Mouse (Mus musculus) lung, embryonic 16.5 days (tissue): ENCODE data around the gene Hjurp. TPM values are rescaled to one million over a fixed set of nuclear protein-coding genes. Genes with fewer than 3 reads are reported as not detected.

ENCODE experiments used
- ATAC-seq: fragments of 200-750 bp; cut with Nextera tagmentation; 2 replicates; pipeline ENCODE4 v1.8.0; 2017; ENCODE audit warnings: low read depth, mild to moderate bottlenecking, moderate library complexity
- H3K27ac ChIP-seq: fragments of 300-500 bp; sonication (generic); 2 replicates; pipeline ENCODE4 v1.5.1; 2014; ENCODE audit warnings: mild to moderate bottlenecking, control low read depth, low read length
- H3K27me3 ChIP-seq: fragments of 300-500 bp; sonication (generic); 2 replicates; pipeline ENCODE4 v1.6.1; 2014; ENCODE audit warnings: low read depth, low read length, mixed read lengths; ENCODE audit not compliant: control insufficient read depth, insufficient read depth
- H3K36me3 ChIP-seq: fragments of 300-500 bp; sonication (generic); 2 replicates; pipeline ENCODE4 v1.6.1; 2014; ENCODE audit warnings: low read length; ENCODE audit not compliant: control insufficient read depth, insufficient read depth
- H3K4me1 ChIP-seq: fragments of 300-500 bp; sonication (generic); replicated peaks from 2 replicates; pipeline ENCODE4 v1.6.1; 2014; ENCODE audit warnings: low read length, mixed read lengths; ENCODE audit not compliant: control insufficient read depth, insufficient read depth
- H3K4me2 ChIP-seq: fragments of 300-500 bp; sonication (generic); 2 replicates; pipeline ENCODE4 v1.6.1; 2014; ENCODE audit warnings: low read depth, low read length, control low read depth
- H3K4me3 ChIP-seq: fragments of 300-500 bp; sonication (generic); 2 replicates; pipeline ENCODE4 v1.5.1; 2014; ENCODE audit warnings: mild to moderate bottlenecking, low read length, control low read depth
- H3K9ac ChIP-seq: fragments of 300-500 bp; sonication (generic); 2 replicates; pipeline ENCODE4 v1.6.1; 2014; ENCODE audit warnings: low read length, control low read depth
- H3K9me3 ChIP-seq: fragments of 300-500 bp; sonication (generic); 2 replicates; pipeline ENCODE4 v1.6.1; 2016; ENCODE audit warnings: low read length; ENCODE audit not compliant: control insufficient read depth
- WGBS: fragments of 180-500 bp; shearing (Covaris S2); extraction: QIAGEN DNeasy Blood & Tissue Kit; methylation state at CpG from one replicate; pipeline ENCODE4 v1.1.7; 2014; 5-methylcytosine and 5-hydroxymethylcytosine counted together
- polyA plus RNA-seq: library from polyadenylated mRNA; unstranded; fragments of >200 nt; fragmentation: Nextera tagmentation; extraction: Ambion mirVana; gene quantifications from 2 replicates; pipeline ENCODE4 v1.2.1, GENCODE M21; 2015

Hjurp gene
- polyA plus RNA-seq, 1 experiment from 2014 or later, result 184 TPM

- Histone ChIP-seq H3K36me3 (no peaks in the 10 kb centered on the region), H3K27ac (no peak overlapping the region), H3K4me1 (no peaks in the 10 kb centered on the region), H3K4me3 (no peak overlapping the region), H3K4me2 (no peak overlapping the region), H3K9ac (no peak overlapping the region), H3K9me3 (peaks cover 45% of the 10 kb centered on the region), H3K27me3 (no peaks in the 10 kb centered on the region)
- no peak for ATAC-seq
- 69% methylated on average over 6 of the region's 6 CpGs for WGBS
Measured at GRCm38 (mm10) chr1:88253540-88253939, 23.9 kb downstream of the Hjurp start.

GRCm38 (mm10) chr1:88253106-88253505, 24.3 kb downstream of the Hjurp start:
- Histone ChIP-seq H3K27me3 (no peaks in the 10 kb centered on the region), H3K36me3 (no peaks in the 10 kb centered on the region), H3K4me3 (no peak overlapping the region), H3K4me2 (no peak overlapping the region), H3K9ac (no peak overlapping the region), H3K4me1 (no peaks in the 10 kb centered on the region), H3K27ac (no peak overlapping the region), H3K9me3 (peaks cover 48% of the 10 kb centered on the region)
- 70% methylated on average over 8 of the region's 8 CpGs for WGBS
- no peak for ATAC-seq

- Histone ChIP-seq H3K9me3 (peaks cover 68% of the 10 kb centered on the region), H3K9ac (no peak overlapping the region), H3K4me3 (no peak overlapping the region), H3K4me2 (no peak overlapping the region), H3K4me1 (no peaks in the 10 kb centered on the region), H3K27ac (no peak overlapping the region), H3K36me3 (no peaks in the 10 kb centered on the region), H3K27me3 (no peaks in the 10 kb centered on the region)
- no peak for ATAC-seq
- WGBS, result 75% methylated on average over 5 of the region's 5 CpGs
Measured at GRCm38 (mm10) chr1:88250023-88250422, 27.4 kb downstream of the Hjurp start.

GRCm38 (mm10) chr1:88249596-88249995, 27.8 kb downstream of the Hjurp start:
- WGBS, result 71% methylated on average over 7 of the region's 7 CpGs
- H3K4me1 ChIP-seq, result no peaks in the 10 kb centered on the region
- H3K4me2 ChIP-seq, result no peak overlapping the region
- no peak for ATAC-seq
- no peak overlapping the region for H3K27ac ChIP-seq
- H3K9me3 ChIP-seq, result peaks cover 68% of the 10 kb centered on the region
- no peak overlapping the region for H3K4me3 ChIP-seq
- H3K36me3 ChIP-seq, result no peaks in the 10 kb centered on the region
- no peaks in the 10 kb centered on the region for H3K27me3 ChIP-seq
- no peak overlapping the region for H3K9ac ChIP-seq

GRCm38 (mm10) chr1:88248658-88249057, 28.8 kb downstream of the Hjurp start:
- H3K9me3 ChIP-seq, result peaks cover 71% of the 10 kb centered on the region
- WGBS, result 63% methylated on average over 4 of the region's 4 CpGs

GRCm38 (mm10) chr1:88247660-88248059, 29.8 kb downstream of the Hjurp start:
- Histone ChIP-seq H3K27ac (no peak overlapping the region), H3K4me1 (no peaks in the 10 kb centered on the region), H3K27me3 (no peaks in the 10 kb centered on the region), H3K9ac (no peak overlapping the region), H3K9me3 (peaks cover 77% of the 10 kb centered on the region), H3K4me2 (no peak overlapping the region), H3K4me3 (no peak overlapping the region), H3K36me3 (no peaks in the 10 kb centered on the region)
- 49% methylated on average over 2 of the region's 2 CpGs for WGBS
- no peak for ATAC-seq

More at GRCm38 (mm10) chr1:88248658-88249057, 28.8 kb downstream of the Hjurp start:
- H3K27ac ChIP-seq, result no peak overlapping the region
- H3K4me1 ChIP-seq, result no peaks in the 10 kb centered on the region
- no peak overlapping the region for H3K4me2 ChIP-seq
- no peaks in the 10 kb centered on the region for H3K27me3 ChIP-seq
- no peak overlapping the region for H3K4me3 ChIP-seq
- no peak overlapping the region for H3K9ac ChIP-seq
- ATAC-seq, result no peak
- no peaks in the 10 kb centered on the region for H3K36me3 ChIP-seq

GRCm38 (mm10) chr1:88246386-88246785, 31.0 kb downstream of the Hjurp start:
- Histone ChIP-seq H3K36me3 (no peaks in the 10 kb centered on the region), H3K27me3 (no peaks in the 10 kb centered on the region), H3K9ac (no peak overlapping the region), H3K9me3 (peaks cover 75% of the 10 kb centered on the region), H3K27ac (no peak overlapping the region), H3K4me2 (no peak overlapping the region), H3K4me1 (no peaks in the 10 kb centered on the region), H3K4me3 (no peak overlapping the region)
- WGBS, result 42% methylated on average over 6 of the region's 6 CpGs
- no peak for ATAC-seq

GRCm38 (mm10) chr1:88245881-88246280, 31.6 kb downstream of the Hjurp start:
- ATAC-seq, result no peak
- H3K4me2 ChIP-seq, result no peak overlapping the region
- no peak overlapping the region for H3K27ac ChIP-seq
- H3K4me1 ChIP-seq, result no peaks in the 10 kb centered on the region
- WGBS, result 76% methylated on average over 6 of the region's 6 CpGs
- H3K9me3 ChIP-seq, result peaks cover 75% of the 10 kb centered on the region
- H3K9ac ChIP-seq, result no peak overlapping the region
- no peaks in the 10 kb centered on the region for H3K27me3 ChIP-seq
- H3K36me3 ChIP-seq, result no peaks in the 10 kb centered on the region
- no peak overlapping the region for H3K4me3 ChIP-seq

- no peak overlapping the region for H3K27ac ChIP-seq
- H3K4me3 ChIP-seq, result no peak overlapping the region
- H3K9me3 ChIP-seq, result peaks cover 76% of the 10 kb centered on the region
- H3K4me2 ChIP-seq, result no peak overlapping the region
- ATAC-seq, result no peak
- H3K27me3 ChIP-seq, result no peaks in the 10 kb centered on the region
- 59% methylated on average over 5 of the region's 5 CpGs for WGBS
- no peaks in the 10 kb centered on the region for H3K36me3 ChIP-seq
- no peak overlapping the region for H3K9ac ChIP-seq
- no peaks in the 10 kb centered on the region for H3K4me1 ChIP-seq
Measured at GRCm38 (mm10) chr1:88243861-88244260, 33.6 kb downstream of the Hjurp start.

GRCm38 (mm10) chr1:88240579-88240978, 36.9 kb downstream of the Hjurp start:
- H3K27me3 ChIP-seq, result no peaks in the 10 kb centered on the region
- WGBS, result 61% methylated on average over 4 of the region's 4 CpGs
- no peak overlapping the region for H3K4me2 ChIP-seq
- peaks cover 76% of the 10 kb centered on the region for H3K9me3 ChIP-seq
- H3K9ac ChIP-seq, result no peak overlapping the region
- peak; percentile 3; the same call in 1 of the 2 replicates for ATAC-seq
- H3K4me1 ChIP-seq, result no peaks in the 10 kb centered on the region
- no peaks in the 10 kb centered on the region for H3K36me3 ChIP-seq
- no peak overlapping the region for H3K27ac ChIP-seq
- no peak overlapping the region for H3K4me3 ChIP-seq
